Mouse (Mus musculus) adrenal gland, adult 2 months (tissue): ENCODE data around the gene Ctbp2. TPM values are rescaled to one million over a fixed set of nuclear protein-coding genes. Genes with fewer than 3 reads are reported as not detected.

Experiments
- DNase-seq: peaks from one replicate; pipeline ENCODE4 v3.0.0; 2021
- polyA plus RNA-seq: library from polyadenylated mRNA; depleted of rRNA; stranded (reverse); fragments of >200 nt; gene quantifications from 2 replicates; pipeline ENCODE4 v1.2.3, GENCODE M21; 2012
- total RNA-seq, 2 experiments: library from RNA; stranded (reverse); gene quantifications; 2 replicates each; pipeline ENCODE4 v1.2.3; 2021

The Ctbp2 gene
- total and polyA plus RNA-seq, 3 experiments: 53.2 to 65.3 (median 54.4) TPM

DNA sequence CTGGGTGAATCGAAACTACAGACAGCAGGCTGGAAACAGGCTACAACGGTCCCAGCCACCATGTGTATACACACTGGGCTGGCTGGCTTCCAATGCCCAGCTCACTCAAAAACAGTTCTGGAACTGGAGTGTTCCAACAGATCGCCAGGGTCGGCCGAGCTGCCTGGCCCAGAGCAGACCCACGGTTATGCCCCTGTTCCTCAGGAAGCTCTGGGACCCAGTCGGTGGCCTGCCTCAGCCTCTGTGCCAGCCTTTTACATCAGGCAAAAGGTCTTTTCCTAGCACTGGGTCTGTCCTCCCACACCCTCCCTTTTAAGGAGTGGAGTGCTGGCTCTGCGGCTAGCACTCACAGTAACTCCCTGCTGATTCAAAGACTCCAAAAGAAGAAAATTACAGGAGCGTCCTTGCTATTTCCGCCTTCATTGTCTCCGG lies 35.3 kb downstream of the Ctbp2 start:
- DNase-seq: peak; percentile 81

DNA sequence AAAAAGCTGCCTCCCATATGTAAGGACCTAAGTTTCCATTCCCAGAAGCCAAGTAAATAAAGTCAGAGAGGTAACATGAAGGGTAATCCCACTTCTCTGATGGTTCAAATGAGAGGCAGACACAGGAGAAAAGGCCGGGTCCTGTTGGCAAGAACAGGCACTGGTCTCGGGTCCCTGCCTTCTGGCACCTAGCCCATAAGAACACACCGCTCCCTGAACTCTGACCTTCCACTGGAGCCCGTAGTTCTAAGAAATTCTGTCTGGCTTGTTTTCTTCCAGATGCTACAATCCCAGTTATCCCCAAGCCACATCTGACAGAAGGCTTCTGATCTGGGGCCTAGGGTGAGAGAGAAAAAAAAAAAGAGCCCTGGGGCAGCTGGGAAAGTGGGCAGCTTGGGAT lies 35.7 kb downstream of the Ctbp2 start:
- no peak for DNase-seq

DNA sequence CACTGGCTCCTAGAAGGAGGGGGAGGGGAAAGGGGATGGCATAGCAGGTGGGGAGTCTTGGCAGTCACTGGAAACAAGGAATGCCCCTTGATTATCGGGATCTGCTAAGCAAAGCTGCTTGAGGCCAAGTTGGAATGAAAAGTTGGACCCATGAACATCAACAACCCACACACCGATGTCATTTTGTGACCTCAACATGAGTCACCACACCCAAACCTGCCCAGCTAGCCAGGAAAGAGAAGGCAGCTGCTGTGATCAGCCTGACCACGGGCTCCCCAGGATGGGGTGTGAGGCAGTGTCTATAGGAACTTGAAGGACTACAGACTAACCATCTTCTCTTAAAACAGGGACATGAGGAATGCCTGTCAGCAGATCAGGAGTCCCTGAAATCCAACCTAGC lies 38.7 kb downstream of the Ctbp2 start:
- DNase-seq: peak; percentile 49

DNA sequence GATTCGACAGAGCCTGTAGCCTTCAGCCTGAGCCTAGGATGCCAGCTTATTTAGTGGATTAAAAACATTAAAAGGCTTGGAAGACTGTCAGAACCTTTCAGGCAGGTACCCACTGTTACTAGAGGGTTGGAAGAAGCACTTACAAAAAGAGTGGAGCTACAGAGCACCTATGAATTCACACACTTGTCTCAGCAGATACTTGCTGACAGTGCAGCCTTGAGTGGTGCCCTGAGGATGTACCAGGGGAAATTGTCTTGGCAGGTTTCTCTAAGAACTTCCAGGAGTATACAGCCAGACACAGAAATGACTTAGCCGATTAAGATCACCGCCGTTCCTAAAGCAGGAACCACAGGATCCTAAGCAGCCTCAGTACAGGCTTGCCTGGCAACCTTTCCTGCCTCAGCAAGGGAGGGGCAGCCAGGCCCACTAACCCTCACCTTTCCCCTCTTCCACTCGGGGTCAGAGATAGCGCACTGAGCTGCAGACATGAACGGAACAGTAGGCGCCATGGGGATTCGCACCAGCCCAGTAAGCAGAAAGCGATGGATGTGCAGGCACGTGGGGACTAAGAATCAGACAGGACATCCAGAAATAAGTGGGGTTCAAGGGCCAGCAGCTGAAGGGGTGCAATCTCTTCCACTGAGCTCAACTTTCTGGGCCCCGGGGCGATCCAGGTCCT lies 40.1 kb downstream of the Ctbp2 start:
- no peak for DNase-seq

DNA sequence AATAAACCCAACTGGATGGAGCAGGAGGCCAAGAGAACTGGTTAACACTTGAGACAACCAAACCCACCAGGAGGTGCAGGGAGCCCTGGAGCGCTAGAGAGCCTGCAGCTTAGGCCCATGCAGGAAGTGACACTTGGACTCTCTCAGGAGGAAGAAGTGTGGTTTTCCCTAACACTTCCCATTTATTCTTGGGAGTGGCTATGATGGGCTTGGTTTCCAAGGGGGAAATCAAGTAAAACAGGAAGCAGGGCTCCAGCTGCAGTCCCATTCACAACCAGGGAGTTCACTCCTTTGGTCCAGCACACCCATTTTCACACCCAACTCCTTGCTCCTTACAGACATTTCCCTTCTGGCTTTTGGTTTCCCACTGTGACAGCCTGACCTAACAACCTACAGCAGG lies 45.2 kb downstream of the Ctbp2 start:
- no peak for DNase-seq

DNA sequence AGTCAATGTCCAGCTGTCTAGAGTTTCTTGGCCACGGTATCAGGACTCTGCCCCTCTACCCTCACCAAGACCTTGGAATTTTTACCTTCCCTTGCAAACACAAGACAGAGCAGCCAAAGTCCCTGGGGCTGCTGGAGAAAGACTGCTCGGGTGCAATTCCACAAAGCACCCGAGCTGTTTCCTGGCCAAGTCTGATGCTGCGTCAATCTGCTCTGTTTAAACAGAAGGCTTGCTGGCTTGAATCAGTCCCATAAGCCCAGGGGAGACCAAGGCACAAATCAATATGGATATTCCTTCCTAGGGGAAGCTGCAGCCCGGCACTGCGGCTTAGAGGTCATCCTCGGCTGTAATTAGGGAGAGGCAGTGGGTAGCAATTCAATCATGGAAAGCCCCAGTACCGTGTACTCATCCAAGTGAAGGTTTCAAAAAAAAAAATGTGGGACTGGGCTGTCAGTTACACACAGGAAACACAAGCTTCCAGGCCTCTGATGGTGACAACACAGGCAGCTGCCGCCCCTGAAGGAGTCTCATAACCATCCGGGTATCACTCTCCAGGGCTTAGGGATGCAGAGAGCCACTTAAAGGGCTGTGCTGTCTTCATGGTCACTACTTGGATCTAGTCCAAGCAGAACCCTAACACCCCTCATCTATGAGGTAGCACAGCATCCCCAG lies 49.6 kb downstream of the Ctbp2 start:
- DNase-seq: no peak

DNA sequence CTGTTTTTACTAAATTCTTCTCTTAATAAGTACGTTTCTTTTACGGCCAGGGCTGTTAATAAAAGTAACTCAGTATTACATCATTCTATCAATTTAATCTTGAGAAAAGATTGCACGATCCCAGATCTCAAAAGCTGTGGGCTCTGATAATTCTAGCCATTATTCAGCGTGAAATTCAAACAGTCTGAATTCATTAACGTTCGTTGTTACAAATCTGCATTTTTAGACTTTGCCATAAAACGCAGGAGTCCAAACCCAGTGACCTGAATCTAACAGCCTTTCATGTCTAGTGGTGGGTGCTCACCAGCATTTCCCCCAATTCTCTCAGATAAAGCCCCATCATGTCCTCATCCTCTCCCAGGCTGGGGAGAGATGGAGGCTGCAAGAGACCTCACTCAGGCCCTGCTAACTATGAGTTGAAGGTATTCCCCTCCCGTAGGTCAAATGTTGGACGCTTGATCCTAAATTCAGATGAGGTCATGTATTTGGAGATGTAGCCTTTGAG lies 51.0 kb downstream of the Ctbp2 start:
- no peak for DNase-seq

DNA sequence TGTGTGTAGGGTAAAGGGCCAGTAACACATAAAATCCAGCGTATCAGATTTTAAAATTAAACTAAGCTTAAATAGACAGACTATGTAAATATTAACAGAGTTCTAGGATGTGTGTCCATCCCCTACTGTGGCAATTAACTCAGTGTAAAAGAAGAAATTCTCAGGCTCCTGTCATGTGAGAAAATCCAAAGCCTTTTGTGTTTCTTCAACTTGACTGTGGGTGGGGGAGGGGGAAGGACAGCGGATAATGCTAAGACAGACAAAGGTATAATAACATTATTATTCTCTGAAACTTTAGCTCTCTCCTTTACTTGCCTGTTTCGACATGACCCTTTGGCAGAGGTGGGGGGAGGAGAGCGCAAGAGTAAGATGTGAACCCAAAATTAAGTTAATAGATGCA lies 51.6 kb downstream of the Ctbp2 start:
- no peak for DNase-seq

DNA sequence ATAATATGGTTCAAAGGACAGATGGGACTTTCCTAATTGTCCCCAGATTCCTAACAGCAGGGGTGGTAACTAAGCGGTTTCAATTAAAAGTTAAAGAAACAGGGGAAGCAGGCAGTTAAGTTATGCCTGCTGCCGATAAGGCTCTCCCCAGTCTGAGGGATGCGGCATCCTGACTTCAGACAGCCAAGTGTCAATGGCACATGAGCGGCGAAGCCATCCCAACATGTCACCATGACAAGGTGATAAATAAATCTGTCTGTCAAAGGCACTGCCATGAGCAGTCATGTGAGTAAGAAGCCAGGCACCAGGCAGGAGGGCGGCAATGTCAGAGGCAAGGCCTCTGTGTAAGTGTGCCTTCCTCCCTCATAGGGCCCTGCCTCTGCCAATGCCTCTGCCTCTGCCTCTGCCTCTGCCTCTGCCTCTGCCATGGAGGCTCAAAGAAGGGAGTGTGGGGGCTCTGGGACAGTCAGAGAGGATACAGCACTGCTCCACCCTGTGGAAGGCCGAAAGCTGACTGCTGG lies 56.8 kb downstream of the Ctbp2 start:
- no peak for DNase-seq

DNA sequence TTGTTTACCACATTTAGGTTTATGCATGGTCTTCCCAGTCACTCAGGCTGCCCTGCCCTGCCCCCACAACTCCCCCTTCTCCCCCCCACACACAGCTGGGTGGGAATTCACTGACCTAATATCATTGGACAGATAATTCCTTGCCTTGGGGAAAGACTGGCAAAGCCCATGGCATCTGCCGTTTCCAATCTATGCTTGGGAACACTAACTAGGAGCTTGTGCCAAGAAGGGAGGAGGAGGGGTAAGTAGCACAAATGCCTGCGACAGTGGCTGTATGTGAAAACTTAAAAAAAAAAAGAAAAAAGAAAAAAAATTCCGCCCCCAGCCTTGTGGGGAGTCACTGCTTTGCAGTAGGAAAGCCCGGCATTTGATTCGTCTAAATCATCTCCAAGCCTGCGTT lies 57.4 kb downstream of the Ctbp2 start:
- no peak for DNase-seq

DNA sequence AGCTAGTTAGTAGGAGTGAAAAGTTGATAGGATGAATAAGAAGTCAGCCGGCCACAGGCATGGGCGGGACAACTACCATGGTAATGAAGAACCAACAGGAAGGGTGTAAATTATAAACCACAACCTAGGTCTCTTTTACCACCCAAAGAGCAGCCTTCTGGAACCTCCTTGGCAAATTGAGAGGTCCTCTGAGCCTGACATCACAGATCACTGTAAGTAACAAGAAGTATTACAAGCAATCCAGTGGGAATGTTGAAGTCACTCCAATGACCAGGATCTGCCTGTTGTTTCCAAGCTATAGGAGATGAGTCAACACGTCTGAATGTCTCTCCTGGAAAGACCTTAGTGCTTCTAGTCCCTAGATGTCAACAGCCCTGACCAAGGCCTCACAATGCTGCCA lies 62.1 kb downstream of the Ctbp2 start:
- DNase-seq: no peak

DNA sequence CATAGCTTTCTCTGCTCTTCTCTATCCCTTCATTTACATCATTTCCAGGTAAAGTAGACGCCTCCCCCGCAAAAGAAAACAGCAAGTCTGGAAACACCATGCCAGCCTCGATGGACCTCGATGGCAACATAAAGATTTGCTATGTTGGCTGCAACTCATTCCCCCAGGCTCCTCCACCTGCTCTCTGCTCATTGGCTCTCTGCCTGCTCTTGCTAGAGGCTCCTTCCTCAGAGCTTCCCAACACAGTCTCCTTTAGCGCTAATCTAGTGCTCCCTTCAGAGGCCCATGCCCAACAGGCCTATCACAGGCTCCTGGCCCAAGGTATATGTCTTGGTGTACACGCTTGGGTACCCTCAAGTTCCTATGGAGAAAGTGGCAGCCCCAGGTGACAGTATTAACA lies 64.0 kb downstream of the Ctbp2 start:
- no peak for DNase-seq

DNA sequence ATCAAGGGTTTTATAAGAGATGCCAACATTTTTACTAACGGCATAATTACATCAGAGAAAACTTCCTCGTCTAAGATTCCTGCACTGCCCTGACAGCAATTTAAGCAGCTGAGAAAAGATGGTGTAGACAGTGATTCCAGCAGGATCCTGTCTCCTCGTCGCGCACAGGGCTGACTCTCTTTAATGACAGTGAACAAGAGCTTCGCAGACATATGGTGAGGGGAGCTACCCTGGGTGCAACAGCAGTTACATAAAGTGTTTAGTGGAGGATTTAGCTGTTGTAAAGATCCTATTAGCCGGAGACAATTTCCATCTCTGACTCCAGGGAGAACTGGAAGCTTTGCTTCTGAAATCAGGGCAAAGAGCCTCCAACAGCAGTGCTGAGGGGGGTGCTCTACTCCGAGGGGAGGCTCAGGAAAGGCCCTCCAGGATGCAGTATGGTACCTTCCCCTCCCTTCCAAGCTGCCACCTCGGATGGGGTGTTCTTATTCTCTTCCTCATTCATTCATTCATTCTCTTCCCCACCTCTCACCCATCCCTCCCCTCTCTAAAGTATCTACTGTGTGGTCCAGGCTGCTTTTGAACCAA lies 64.5 kb downstream of the Ctbp2 start:
- no peak for DNase-seq

DNA sequence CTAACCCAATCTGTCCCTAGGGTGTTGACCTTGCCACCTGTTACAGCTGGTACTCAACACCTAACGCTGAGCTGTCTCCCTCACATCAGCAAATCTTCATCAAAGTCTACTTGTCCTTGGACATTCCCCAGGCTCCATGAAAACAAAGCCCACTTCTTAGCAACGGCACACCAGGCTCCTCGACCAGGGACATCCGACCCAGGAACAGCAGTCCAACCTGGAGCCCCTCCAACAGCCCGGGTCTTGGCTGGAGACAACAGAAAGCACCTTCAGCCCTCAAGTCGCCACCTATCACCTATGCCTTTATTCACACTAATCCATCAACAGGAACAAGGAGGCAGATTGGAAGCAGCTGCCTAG lies 65.0 kb downstream of the Ctbp2 start:
- peak; percentile 13 for DNase-seq

DNA sequence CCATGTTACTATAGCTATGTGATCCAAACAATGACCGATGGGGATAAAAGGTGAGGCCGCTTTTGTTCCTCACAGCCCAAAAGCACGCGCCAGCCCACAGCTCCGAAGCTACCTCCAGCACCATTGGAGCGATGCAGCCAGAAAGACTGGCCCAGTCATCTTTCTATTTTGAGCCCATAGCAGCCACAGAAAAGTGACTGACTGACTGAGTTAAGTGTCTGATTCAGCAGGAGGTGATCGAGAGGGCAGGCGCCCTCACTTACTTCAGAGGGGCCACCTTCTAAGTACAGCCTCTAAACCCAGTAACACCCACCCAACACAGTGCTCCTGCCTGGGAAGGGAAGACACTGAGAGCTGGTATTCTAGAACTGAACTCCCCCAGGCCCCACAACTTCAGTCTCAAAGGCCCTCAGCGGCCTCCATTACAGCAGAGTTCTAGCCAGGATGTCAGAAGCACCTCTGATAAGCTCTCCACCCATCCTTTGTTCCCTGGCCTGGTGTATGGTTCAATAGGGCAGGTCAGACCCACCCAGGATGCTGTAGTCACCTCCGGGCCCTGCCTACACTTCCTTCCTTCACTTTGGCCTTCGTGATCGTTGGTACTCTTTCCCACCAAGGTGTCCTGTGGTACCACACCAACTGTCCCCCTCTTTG lies 65.5 kb downstream of the Ctbp2 start:
- DNase-seq: no peak

DNA sequence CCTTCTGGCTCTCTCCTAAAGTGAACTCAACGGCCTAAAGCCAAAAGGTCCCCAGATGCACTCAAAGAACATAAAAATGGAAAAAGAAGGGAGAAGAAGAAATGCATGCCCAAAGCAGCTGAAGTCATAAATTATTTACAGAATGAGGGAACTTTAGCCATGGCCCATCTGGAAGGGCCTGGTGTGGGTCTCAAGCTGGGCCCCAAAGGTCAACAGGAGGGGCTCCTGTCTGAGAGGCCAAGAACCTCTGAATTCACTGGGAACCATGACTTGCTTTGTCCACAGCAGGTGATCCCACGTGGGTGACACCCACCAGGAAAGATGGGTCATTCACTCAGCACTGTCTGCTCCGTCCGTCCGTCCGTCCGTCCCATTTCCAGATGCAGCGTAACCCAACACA lies 67.2 kb downstream of the Ctbp2 start:
- no peak for DNase-seq

DNA sequence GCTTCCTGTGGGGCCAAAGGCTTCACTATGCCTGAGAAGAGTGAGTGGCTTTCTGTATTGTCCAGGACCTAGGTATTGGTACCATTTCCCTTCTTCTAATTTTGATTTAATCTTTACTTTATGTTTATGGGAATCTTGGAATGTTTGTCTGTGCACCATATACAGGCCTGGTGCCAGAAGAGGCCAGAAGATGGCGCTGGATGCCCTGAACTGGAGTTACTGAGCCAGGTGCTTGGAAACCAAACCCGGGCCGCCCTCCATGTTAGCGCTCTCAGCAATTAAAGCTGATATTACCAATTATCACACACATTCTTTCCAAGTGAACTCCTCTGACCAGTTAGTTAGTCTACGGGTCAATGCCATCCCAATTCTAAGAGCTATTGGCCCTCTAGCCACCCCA lies 69.7 kb downstream of the Ctbp2 start:
- peak; percentile 13 for DNase-seq

DNA sequence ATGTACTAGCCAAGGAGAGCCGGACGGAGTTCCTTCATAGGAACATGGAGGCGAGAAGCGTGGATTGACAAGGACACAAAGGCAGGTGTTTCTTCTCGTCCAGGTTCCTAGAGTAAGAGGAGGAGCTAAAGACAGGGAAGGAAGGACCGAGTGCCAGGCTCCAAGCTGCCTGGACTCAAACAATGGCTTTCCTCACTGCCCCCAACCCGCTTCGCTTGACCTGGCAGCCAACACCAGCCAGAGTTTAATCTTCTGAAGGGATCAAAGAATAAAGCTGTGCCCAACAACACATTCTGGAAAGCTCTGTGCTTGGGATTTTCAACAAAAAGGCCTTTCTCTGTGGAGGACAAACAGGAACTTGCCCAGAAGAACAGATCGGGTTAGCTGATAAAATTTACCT lies 70.4 kb downstream of the Ctbp2 start:
- DNase-seq: no peak

DNA sequence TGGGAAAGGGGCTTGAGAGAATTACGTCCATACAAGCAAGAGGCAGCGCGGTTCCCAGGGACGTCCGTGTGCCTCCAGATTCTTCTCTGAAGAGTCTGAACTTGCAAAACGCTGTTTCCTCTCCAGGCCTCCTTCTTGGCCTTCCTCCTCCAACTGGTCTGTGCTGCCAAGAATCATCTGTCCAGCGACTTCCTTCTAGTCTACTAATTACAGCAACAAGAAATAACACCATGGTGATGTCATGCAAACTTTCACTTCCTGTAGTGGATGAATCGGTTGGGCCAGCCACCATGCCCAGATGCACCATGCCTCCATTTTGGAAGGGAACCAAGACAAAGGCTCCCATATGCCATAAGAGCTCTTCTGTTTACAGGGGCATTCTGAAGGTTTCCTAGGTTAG lies 71.3 kb downstream of the Ctbp2 start:
- DNase-seq: peak; percentile 39

DNA sequence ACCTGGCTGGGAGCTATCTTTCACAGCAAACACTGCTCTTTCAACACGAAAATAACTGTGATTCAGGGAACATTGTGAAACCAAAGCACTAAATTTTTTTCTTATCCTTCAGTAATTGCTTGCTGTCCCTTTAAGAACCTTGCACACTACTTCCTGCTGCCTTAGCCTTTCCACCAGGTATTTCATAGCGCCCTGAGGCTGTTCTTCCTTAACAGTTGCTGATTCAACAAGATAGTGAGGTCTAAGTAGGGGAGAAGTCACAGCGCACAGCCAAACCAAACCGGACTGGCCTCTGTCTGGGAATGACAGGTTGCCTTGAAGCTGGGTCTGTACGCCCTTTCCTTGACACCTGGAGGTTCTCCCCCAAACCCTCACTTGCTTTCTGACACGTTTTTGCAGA lies 73.5 kb downstream of the Ctbp2 start:
- no peak for DNase-seq

DNA sequence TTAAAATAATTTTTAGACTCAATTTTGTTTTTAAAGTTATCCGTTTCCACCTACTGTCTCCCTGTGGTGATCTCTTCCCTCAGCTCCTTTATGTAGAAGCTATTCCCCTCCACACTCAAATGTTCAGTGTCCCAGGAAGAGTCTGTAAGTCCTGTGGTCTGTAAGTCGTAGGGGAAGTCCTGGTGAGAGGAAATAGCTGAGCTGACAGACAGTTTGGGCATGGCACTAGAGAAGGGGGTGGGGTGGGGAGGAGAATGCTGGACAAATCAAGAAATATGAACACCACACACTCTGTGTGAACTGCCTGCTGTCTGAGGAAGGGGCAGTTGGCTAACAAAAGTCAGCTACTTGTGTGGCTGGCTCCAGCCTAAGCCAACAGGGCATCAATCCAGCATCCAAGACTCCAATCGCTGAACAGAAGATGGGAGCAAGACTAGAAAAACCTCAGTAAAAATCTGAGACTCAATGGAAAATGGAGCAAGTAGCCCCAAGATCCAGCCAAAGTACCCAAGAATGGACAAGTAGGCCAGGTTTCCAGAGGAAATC lies 76.0 kb downstream of the Ctbp2 start:
- no peak for DNase-seq

DNA sequence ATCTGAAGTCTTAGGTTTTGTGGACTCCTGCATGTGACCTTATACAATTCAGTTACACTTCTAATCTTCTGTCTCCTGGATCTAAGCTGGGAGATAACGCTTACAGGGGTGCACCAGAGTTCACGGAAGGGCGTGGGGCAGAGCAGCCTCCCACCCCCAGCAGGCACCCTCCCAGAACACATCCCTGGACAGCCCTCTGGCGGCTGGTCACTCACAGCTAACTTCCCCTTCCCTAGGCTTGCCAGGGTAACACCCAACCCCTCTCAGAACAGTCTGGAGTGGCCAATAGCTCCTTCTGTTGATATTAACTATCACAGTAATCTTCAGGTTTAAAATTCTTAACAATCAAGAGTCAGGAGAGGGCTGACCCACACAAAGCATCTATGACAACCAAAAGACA lies 76.9 kb downstream of the Ctbp2 start:
- no peak for DNase-seq

DNA sequence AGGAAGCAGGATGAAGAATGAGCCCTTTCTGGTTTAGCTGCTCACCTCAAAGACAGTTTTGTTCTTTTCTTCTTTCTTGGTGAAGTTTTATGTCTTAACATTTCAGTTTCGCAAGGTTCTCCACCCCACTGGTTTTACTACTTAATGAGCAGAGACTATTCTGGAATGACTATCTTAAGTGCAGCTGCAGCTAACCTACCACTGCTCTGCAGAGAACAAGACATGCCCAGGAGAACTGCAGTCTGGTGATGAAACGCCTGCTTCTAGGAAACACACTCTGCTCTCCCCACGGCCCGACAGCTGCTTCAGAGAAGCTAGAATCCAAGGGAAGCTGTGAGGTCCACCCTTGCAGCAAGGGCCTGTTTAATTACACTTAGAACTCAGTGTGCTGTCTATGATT lies 79.4 kb downstream of the Ctbp2 start:
- DNase-seq: no peak
